Mouse (Mus musculus) frontal cortex, postnatal 10 days (tissue): Measurements from ENCODE around the gene Scamp1.
"Not testable (repeated sequence)": the region's sequence is repeated elsewhere in the genome, so short reads cannot be mapped to it uniquely, and the experiment has no call there.

Source experiments
- DNase-seq, 2 experiments: peaks; one replicate each; pipeline ENCODE4 v3.0.0; 2022; ENCODE audit warnings: low spot score in 2 of 2, mixed read lengths in 1 of 2

The Scamp1 gene

DNA sequence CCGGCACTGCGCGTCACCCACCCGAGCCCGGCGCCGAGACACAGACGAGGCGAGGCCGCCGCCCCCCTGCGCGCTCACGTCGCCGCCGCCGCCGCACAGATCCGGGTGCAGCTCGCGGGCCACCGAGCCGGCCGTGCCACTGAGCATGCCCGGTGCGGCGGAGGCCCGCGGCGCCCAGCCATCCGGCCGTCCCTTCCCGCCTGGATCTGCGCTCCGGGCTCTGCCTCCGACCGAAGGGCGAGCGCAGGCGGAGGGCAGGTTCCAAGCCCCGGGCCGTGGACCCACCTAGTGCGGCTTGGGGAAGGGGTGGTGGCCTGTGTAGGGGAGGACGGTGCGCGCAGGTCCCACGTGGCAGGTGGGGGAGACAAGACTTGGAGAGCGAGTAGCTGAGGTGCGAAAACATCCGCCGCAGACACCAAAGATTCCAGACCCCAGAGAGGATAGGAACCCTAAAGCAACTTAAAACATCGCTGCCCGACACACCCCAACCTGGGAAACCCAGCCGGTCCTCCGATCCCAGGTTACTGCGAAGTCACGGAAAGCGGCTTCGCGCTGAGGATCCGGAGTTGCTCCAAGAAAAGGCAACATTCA lies at the start of gene Scamp1:
Gene Scamp1, minus strand, starts transcription at position 577 of the 591 bp plus-strand sequence.
- DNase-seq = peak; percentile 88 to 91

DNA sequence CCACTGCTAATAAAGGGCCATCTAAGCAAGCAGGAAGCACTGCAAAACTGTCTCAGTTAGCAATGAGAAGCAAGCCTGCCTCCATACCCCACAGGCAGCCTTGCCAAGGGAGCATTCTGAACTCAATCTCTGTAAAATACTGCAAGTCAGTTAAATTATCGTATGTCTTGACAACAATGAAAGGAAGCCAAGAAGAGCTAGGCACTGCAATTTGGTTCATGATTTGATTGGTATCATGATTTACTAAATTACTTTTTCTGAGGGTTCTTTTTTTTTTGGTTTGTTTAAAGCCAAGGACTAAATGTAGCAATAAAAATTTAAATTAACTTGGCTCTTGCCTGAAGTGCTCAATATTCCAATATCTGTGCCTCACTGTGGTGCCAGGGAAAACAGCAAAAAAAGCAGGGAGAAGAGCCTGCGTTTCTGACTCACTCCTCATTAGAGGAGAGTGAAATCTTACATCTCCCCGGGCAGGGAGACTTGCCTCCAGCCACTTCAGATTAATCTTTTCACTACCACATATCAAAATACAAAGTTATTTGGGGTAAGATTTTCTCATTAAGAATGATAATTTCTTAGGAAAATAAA lies 44.8 kb upstream of the Scamp1 start:
- DNase-seq = no peak

DNA sequence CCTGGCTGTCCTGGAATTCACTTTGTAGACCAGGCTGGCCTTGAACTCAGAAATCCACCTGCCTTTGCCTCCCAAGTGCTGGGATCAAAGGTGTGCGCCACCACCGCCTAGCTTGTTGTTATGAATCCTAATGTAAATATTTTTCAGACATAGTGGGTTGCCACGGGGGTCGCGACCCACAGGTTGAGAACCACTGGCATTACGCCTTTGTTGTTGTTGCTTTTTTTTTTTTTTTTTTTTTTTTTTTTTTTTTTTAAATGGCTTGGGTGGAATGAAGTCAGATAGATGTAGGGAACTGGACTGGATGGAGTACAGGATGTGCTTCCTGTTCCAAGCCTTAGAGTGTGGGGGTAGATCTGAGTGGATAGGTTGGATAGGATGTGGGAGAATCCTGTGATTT lies 43.3 kb upstream of the Scamp1 start:
- DNase-seq = not testable (repeated sequence)

DNA sequence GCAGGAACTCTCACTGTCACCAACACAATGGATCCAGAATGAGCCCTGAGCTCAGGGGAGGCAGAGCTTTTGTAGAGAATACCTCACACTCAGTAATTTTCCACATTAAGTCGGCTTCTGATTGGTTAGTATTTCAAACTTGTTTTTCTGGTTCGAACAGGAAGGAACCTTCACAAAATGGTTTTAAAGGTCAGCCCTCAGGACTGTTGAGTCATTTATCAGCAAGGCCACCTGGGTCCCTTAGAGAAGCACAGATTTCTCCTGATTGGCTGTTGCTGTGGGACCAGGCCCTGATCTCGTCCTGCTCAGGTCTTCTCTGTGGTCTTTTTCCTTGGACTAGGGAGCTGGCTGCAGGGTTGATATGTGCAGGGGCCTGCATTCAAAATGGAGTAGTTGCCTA lies 42.4 kb upstream of the Scamp1 start:
- DNase-seq = no peak

DNA sequence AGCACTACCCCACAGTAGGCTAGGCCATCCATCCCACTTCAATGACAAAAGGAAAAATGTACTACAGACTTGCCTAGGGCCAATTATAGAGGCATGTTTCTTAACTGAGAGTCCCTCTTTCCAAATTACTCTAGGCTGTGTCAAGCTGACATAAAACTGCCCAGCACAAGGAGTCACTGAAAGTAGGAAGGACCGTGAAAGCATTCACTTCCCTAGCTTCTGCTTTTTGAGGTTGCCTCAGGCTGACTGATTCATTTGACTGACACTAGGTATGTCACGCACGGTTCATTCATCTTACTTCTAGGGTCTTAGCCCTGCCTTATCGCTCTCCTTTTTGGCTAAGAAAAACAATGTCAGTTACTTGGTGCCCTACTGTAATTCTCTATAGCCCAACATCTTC lies 36.8 kb upstream of the Scamp1 start:
- DNase-seq = no peak

DNA sequence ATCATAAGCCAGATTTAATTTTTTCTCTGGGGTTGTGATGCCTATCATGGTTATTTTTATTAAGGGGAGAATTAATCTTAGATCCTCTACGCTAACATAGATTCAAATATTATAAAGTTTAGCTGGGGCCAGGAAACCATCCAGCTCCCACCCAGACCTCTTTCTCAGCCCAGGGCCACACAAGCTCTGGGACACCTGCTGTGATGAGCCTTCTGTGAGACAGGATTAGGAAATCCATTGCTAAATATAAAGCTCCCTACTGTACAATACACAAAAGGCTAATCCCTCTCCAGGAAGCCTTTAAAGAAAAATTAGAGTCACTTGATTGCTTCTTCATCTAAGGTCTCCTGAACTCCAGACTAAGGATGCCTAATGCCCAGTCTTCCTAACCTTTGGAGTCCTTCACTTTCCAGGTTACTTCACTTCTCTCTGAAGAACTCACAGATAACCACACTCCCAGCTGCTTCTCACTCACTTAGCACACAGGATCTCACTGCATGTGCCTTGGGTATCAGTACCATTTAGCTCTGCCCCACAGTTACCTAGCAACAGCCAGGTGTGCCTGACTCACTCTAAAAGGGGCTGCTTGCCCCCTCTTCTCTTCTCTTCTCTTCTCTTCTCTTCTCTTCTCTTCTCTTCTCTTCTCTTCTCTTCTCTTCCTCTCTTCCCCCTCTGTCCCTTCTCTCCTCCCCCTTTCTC lies 35.6 kb upstream of the Scamp1 start:
- DNase-seq = no peak

DNA sequence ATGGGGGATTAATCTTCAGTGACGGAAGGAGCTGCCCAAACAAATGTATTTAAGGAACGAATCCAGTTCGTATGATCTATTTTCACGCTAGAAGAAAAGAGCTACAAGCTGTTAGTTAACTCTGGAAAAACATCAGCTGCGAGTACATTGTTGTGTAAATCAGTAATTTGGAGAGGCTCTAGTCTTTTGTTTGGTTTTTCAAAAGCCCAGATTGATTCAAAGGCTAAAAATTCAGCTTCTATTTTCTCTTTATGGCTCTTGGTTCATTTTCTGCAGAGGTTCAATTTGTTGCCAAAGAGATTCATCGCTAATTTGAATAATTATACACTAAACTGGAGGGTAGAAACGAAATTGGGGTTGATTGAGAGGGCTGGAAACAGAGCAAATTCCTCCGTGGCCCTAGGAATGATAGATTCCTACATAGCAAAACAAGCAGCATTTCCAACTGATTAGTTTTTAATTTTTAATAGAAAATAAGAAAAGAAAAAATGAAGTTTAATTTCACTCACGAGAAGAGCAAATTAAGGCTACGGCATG lies 31.4 kb upstream of the Scamp1 start:
- no peak for DNase-seq

DNA sequence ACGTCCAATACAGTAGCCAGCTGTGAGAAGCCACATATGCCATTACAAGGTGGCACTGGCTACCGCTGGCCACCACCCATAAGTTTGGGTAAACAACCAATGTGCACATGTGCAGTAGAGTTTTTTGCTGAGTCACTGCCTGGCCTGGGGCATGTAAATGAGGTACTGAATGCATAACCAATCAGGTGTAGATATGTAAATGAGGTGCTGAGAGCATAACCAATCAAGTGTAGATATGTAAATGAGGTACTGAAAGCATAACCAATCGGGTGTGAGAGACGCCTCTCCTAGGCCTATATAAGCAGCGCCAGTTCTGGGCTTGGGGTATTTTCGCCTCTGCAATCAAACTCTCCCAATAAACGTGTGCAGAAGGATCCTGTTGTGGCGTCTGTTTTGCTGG lies 27.2 kb upstream of the Scamp1 start:
- DNase-seq = not testable (repeated sequence)

DNA sequence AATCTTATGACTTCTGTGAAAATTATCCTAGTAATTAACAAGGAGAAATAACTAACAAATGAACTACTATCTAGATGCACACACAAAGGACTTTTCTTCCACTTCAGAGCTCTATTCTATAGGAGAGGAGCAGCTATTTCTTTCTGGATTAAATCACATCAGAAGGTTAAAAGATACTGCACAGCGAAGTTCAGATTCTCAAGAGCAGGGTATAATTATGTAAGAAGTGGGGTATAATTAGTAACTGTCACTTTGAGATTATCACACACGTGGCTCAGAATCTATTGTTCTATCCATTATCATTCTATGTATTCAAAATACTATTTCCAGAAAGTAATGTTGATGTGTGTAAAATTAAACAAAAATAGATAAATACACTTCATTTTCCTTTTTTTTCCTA lies 22.6 kb upstream of the Scamp1 start:
- DNase-seq = no peak

DNA sequence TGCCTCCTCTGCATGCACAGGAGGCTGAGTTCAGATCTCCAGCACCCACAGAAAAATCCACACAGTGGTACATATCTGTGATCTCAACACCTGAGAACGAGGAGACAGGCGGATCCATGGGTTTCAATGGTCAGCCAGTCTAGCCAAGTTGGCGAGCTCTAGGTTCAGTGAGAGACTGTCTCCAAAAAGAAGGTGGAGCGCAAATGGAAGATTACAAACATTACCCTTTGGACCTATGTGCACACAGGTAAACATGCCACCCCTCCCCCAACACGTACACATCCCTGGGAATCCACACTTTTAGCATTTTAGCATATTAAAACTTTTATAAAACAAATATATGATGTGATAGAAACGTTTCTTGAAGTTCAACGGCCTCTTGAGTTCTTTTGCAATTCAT lies 21.9 kb upstream of the Scamp1 start:
- DNase-seq = no peak

DNA sequence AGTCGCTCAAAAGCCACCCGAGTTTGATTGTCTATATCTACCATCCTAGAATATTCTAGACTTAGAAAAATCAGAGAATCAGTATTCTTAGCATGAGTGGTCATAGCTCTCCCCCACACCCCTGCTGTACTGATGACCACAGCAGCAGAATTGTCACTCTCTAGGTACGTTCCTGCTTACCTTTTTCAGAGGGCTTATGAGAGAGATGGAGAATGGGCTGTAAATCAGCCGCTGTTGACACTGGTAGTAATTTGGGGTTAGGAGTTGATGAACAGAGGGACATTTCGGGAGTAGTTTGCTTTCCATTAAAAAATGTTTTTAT lies 21.3 kb upstream of the Scamp1 start:
- DNase-seq = no peak

DNA sequence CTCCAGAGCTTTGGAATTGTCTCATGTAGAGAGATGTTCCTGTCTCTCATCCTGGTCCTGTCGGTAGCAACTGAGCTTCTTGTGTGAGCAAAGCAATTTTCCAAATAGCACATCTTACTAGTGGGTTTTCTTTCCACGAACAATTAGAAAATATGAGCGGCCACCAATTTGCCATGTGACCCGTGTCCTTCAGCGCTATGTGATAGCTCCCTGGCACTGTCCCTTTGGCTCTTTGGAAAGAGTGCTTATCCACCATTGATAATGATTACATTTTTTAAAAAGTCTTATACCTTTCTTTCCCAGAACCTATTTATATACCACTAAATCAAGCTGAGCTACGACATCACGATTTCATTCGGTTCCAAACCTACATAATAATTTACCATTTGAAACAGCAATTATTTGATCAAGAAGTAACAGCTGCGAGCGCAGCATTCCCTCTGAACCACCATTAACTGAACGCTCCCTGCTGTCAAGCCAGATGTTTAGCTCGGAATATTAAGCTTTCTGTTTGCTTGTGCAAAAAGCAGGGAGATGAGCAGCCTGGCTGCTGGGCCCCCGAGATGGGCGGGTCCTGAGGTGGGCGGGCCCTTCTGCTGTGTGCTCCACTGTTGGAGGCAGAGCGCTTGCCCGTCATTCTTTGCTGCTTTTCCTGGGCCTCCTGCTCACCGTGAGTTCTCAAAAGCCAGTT lies 20.8 kb upstream of the Scamp1 start:
- DNase-seq = peak; percentile 30 to 40

DNA sequence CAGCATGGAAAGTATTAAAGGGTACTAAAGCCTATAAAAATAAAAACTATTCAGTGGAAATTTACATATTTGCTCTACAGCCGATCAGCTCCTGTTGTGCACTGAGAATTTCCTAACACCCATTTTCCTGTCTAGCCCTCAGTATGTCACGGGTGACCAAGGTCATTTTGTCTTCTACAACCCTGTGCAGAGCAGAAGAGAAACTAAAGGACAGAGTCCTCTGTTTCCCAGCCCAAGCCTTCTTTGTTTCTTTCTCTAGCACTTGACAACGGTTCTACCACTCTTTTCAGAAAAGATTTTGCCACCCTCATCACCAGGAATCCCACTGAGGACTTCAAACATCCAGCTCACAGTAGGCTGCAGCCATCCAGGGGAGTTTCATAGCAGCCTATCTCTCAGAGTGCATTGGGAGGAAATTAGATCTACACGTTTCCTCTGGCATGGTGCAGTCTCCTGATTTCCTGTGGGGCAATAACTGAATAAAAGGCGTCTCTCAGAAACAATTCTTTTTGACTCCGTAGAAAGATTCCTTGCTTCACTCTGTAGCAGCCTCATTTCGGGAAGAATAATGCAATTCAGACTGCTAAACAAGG lies 15.4 kb upstream of the Scamp1 start:
- DNase-seq = no peak

DNA sequence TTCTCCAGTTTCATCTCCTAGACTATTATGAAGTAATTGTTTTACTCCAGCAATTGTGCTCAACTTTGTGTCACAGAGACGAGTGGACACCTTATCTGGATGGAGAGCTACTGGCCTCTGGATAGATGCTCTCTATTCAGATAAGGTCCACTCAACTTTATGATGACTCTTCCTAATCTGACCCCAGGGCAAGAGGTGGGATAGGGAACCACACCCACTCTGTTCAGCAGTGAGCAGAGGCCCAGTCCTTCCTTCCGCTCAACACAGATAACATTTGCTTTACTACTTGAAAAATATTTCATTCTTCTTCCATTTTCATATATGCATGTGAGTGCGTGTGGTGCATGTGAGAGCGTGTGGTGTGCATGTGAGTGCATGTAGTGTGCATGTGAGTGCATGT lies 14.6 kb upstream of the Scamp1 start:
- no peak for DNase-seq

DNA sequence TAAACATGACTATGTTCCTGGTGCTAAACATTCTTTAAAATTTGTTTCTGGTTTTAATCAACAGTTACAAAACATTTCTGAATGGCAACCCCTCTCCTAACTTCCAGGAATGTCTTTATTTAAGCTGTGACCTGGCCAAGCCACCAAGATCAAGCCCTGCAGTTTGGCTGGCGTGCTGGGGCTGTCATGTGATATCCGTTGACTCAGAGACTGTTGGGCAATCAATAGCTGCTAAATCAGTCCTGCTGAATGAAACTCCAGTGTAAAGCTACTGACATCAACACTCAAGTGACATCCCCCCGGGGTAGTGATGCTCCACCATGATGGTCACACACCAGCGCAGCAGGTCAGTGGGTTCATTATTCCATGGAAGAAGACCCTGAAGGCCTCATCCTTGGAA lies 12.7 kb upstream of the Scamp1 start:
- no peak for DNase-seq

DNA sequence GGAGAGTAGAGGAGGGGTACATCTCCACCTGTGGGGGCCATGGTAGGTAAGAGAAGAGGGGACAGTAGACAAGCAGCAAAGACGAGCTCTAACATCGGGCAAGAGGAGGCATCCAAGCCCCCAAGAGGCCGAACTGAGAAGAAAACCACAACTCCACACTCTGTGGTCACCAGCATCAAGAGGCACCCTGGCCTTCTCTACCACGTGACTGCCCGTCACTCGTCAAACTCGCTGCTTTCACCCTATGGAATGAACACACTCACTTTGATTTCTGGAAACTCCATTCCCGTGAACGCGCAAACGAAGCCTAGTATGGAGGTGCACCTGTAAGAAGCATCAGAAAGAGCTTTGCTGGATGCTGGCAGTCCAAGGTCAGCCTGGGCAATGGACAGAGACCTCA lies 10.7 kb upstream of the Scamp1 start:
- DNase-seq = no peak

DNA sequence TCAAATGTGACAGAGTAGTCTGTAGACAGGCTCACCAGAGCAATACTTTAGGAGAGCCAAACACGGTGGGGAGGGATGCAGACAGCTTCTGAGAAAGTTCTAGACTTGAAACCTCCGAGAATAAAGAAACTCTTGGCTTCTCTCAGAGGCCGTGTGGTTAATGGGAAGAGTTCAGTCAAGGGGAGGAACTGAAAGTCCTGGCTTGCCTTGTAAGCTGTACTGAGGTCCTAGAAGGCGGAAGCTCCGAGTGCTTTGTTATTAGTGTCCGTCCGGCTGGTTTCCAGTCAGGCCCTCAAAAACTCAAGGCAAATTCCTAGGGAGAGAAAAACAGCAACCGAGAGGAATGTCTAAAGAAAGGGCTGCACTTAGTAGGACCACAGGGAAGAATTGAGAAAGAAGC lies 10.3 kb upstream of the Scamp1 start:
- DNase-seq = no peak

DNA sequence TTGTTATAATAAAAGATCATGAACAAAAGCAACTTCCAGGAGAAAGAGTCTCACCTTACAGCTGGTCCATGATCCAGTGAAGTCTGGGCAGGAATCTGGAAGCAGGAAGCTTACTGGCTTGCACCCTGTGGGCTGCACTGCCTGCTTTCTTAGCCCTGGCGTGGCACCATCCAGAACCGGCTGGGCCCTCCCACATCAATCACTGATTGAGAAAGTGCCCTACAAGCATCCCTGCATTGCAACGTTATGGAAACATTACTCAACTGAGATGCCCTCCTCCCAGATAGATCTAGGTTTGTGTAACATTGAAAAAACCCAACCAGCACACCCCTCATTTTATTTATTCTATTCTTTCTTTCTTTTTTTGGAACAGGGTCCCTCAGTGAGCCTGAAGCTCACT lies 9.2 kb upstream of the Scamp1 start:
- no peak for DNase-seq

DNA sequence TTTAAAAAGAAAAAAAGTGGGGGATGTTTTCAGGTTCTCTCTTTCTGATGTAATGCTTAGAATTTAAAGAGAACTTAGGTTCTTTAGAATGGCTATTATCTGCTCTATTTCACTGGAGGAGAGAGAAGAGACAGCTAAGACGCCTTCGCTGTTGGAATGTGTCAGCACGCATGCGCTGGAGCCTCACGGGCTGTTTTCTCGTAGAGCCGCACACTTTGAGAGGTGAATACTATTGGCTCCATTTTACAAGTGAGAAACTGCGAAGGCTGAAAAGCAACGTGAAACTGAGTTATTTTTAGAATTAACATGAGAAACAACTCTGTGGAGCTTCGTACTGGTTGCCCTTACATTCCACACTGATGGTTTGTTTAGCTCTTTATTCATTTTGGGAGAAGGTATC lies 8.3 kb upstream of the Scamp1 start:
- DNase-seq = no peak

DNA sequence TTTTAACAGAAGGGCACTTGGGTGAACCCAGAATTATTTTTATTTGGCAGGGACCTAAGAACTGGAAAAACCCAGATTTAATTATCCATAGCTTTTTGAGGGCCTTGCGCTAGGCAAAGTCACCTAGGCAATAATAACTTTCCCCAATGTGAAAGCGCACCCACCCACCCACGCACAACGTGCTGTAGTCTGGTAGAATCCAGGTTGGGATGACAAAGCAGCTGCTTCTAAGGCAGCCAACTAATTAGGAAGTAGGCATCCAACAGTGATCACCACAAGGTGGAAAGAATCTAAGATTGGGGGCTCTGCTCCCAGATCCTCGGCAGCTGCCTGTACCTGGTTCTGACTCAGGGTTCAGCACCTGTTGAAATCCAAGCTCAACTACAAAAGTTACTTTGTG lies 538 bp upstream of the Scamp1 start:
- DNase-seq = peak in 1 of 2 experiments; percentile 45

DNA sequence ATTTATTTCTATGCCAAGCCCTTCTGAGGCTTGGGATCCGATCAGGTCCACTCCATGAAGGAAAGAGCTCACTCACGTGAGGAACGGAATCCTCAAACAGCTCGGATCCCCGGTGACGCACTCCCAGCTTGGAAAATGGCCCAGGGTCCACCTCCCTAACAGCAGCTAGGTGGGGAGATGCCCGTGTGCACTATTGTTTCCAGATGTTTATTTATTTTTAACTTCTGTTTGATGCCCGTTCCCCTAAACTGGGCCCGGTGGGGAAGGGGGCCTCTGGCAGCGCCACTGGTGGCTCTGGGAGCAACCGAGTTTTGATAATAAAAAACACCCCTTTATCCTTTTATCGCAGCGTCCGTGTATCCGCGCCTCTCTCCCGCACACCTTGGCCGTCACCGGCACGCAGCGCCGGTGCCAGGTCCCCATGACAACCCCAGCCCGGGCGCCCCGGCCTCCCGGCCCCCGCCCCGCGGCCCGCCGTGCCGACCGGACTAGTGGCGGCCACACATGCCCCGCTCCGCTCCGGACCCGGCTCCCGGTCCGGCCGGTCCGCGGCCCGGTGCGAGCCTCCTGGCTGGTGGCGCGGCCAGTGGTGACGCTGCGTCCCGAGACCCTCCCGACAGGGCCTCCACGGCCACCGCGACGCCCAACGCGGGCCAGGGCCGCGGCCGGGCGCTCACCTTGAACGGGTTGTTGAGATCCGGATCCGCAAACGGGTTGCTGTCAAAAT lies 951 bp downstream of the Scamp1 start:
- peak in 1 of 2 experiments; percentile 35 for DNase-seq

DNA sequence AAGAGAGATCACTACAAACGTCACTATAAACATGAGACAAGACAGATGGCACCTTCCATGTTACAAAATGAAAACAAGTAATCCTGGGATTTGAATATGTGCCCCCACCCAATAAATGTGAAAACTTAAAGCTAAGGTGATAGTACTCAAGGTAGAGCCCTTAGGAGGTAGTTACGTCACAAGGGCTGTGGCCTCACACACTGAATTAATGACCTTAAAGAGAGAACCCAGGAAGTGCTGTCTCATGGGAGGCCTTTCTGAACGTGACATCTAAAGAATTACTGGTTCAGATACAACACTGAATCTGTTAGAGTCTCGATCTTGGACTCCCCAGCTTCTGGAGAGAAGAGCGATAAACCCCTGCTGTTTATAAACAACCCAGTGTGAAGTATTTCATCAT lies 6.2 kb downstream of the Scamp1 start:
- no peak for DNase-seq
